10 mouse cellular contexts compared by ENCODE assay signal in genomic region chr11:116693899-116694249, GRCm38 (mm10). TPM values are rescaled to one million over a fixed set of nuclear protein-coding genes. Genes with fewer than 3 reads are reported as not detected.
DNase-seq lines count a peak whose midpoint lies in the region; ATAC-seq and TF ChIP-seq lines count a peak whose summit lies in the region.
"Had no signal": no experiment of that assay in that cellular context is flagged by ENCODE, and none has a peak within 500 bp of the region (broad histone marks: within the 10 kb centered on the region; RNA-seq: fewer than 3 reads in every experiment).

No protein-coding gene starts in this region.

- no peak for ATAC-seq in forebrain, embryonic 11.5 days (replicated peaks; ENCODE audit: low FRiP score)
- no peak for ATAC-seq in kidney, postnatal 0 days (replicated peaks; ENCODE audit: low FRiP score, low read depth)
- ATAC-seq in neural tube, embryonic 14.5 days (ENCODE audit: low read depth), result no peak

- H3K4me2 ChIP-seq in forebrain, embryonic 11.5 days (ENCODE audit: low read depth, low read length, severe bottlenecking), result peak overlapping the region; percentile 51
- H3K4me2 ChIP-seq in kidney, postnatal 0 days (ENCODE audit: low read length), result peak overlapping the region; percentile 76
- peak overlapping the region; percentile 60 for H3K4me2 ChIP-seq in neural tube, embryonic 14.5 days (ENCODE audit: low read depth, low read length)

- H3K9me3 ChIP-seq in forebrain, embryonic 11.5 days (ENCODE audit: control insufficient read depth, low read length), result no peaks in the 10 kb centered on the region
- H3K9me3 ChIP-seq in kidney, postnatal 0 days (replicated peaks; ENCODE audit: low read length), result no peaks in the 10 kb centered on the region
- H3K9me3 ChIP-seq in neural tube, embryonic 14.5 days (ENCODE audit: control insufficient read depth, low read length), result no peaks in the 10 kb centered on the region

- TF ChIP-seq CTCF in left cerebral cortex, adult 2 months (IDR thresholded peaks at IDR 0.05), result no peak
- no peak for TF ChIP-seq CTCF in kidney, postnatal 0 days (IDR thresholded peaks at IDR 0.05; ENCODE audit: low read depth)

- intact Hi-C loops in left cerebral cortex, adult 2 months (cut with DNase I), result no loop called here
- intact Hi-C loops in left cerebral cortex, postnatal 36 days (cut with DNase I), result no loop called here

- peaks cover 25% of the 10 kb centered on the region for H3K27me3 ChIP-seq in forebrain, embryonic 11.5 days (ENCODE audit: control insufficient read depth, insufficient read depth, low read length)
- H3K27me3 ChIP-seq in kidney, postnatal 0 days (ENCODE audit: insufficient read depth, low read length), result no peaks in the 10 kb centered on the region
- peaks cover 19% of the 10 kb centered on the region for H3K27me3 ChIP-seq in neural tube, embryonic 14.5 days (ENCODE audit: control insufficient read depth, insufficient read depth, low read length)
- H3K27me3 ChIP-seq: Patski had no signal

- H3K9ac ChIP-seq in forebrain, embryonic 11.5 days (ENCODE audit: low read length), result no peak overlapping the region; the same call in 1 of the 2 replicates
- peak overlapping the region; percentile 69 for H3K9ac ChIP-seq in kidney, postnatal 0 days (ENCODE audit: low read depth, low read length)
- H3K9ac ChIP-seq in neural tube, embryonic 14.5 days (replicated peaks; ENCODE audit: low read depth, low read length), result peak overlapping the region; percentile 44

- no peak overlapping the region; the same call in 1 of the 2 replicates for H3K27ac ChIP-seq in left cerebral cortex, adult 2 months
- no peak overlapping the region for H3K27ac ChIP-seq in forebrain, embryonic 11.5 days (ENCODE audit: low read depth, low read length)
- H3K27ac ChIP-seq in kidney, postnatal 0 days, result peak overlapping the region; percentile 27; the same call in 1 of the 2 replicates
- no peak overlapping the region for H3K27ac ChIP-seq in neural tube, embryonic 14.5 days (ENCODE audit: low read depth, low read length)

- no peaks in the 10 kb centered on the region for H3K36me3 ChIP-seq in forebrain, embryonic 11.5 days (ENCODE audit: control insufficient read depth, insufficient read depth, low read length)
- no peaks in the 10 kb centered on the region for H3K36me3 ChIP-seq in kidney, postnatal 0 days (ENCODE audit: insufficient read depth, low read length)
- H3K36me3 ChIP-seq in neural tube, embryonic 14.5 days (ENCODE audit: control insufficient read depth, insufficient read depth, low read length), result no peaks in the 10 kb centered on the region

- H3K4me1 ChIP-seq in forebrain, embryonic 11.5 days (replicated peaks; ENCODE audit: control insufficient read depth, insufficient read depth, low read length), result peaks cover 6% of the 10 kb centered on the region; the same call in 1 of the 2 replicates
- H3K4me1 ChIP-seq in kidney, postnatal 0 days (replicated peaks; ENCODE audit: insufficient read depth, low read length), result peaks cover 3% of the 10 kb centered on the region; the same call in 1 of the 2 replicates
- peaks cover 14% of the 10 kb centered on the region for H3K4me1 ChIP-seq in neural tube, embryonic 14.5 days (ENCODE audit: control insufficient read depth, insufficient read depth, low read length)

- 30% methylated on average over 4 of the region's 4 CpGs for WGBS in forebrain, embryonic 11.5 days
- 47% methylated on average over 4 of the region's 4 CpGs for WGBS in kidney, postnatal 0 days
- WGBS in neural tube, embryonic 14.5 days, result 47% methylated on average over 4 of the region's 4 CpGs

- peak overlapping the region; percentile 43 for H3K4me3 ChIP-seq in left cerebral cortex, adult 2 months
- H3K4me3 ChIP-seq in forebrain, embryonic 11.5 days (ENCODE audit: low read depth, low read length), result peak overlapping the region; percentile 32; the same call in 1 of the 2 replicates
- H3K4me3 ChIP-seq in kidney, postnatal 0 days (replicated peaks; ENCODE audit: low read depth, low read length), result peak overlapping the region; percentile 49
- H3K4me3 ChIP-seq in neural tube, embryonic 14.5 days (ENCODE audit: low read depth, low read length), result peak overlapping the region; percentile 32

- DNase-seq in left cerebral cortex, adult 2 months (ENCODE audit: extremely low spot score in 1 of 2, low spot score in 2 of 2), result no peak
- DNase-seq in left cerebral cortex, adult 8-10 months (ENCODE audit: low spot score in 2 of 2), result no peak
- DNase-seq in forebrain, embryonic 11.5 days (ENCODE audit: low spot score), result no peak
- DNase-seq in kidney, postnatal 0 days (ENCODE audit: low spot score), result no peak
- no peak for DNase-seq in adrenal gland, postnatal 14 days
- no peak for DNase-seq in left cerebral cortex, postnatal 36 days (ENCODE audit: low spot score in 2 of 2)
- DNase-seq in spleen, adult 18-20 months, result no peak

RNA-seq across cellular contexts. Expression of gene Cygb, which starts 39.8 kb away (rescaled TPM):
- 10 to 100 TPM; 42.8 to 45.3 TPM for total RNA-seq in left cerebral cortex, adult 2 months (2021)
- 10 to 100 TPM; 55.8 to 62.7 (median 58.2) TPM for total RNA-seq in left cerebral cortex, adult 8-10 months (2022)
- polyA plus RNA-seq in forebrain, embryonic 11.5 days (2014; fragmentation: Nextera tagmentation; extraction: Ambion mirVana), result 1.7 TPM in 2 replicates
- 35.2 and 37.5 TPM in 2 replicates for polyA plus RNA-seq in kidney, postnatal 0 days (2015; fragmentation: Nextera tagmentation; extraction: Ambion mirVana)
- polyA plus RNA-seq in neural tube, embryonic 14.5 days (2014; fragmentation: Nextera tagmentation; extraction: Ambion mirVana), result 23.7 and 29.1 TPM in 2 replicates
- total RNA-seq in adrenal gland, postnatal 14 days (2021), result 30.9 and 35.0 TPM in 2 replicates
- 10 to 100 TPM; 44.2 TPM for total RNA-seq in left cerebral cortex, postnatal 36 days (2021)
- total RNA-seq: common myeloid progenitor, adult 5-6 weeks had no signal

RNA-seq across cellular contexts. Expression of gene Prcd, which starts 40.5 kb away (rescaled TPM):
- 1 to 10 TPM; 5.4 to 5.8 TPM for total RNA-seq in left cerebral cortex, adult 2 months (2021)
- total RNA-seq in left cerebral cortex, adult 8-10 months (2022), result 1 to 10 TPM; 5.0 to 7.0 (median 5.5) TPM
- polyA plus RNA-seq in forebrain, embryonic 11.5 days (2014; fragmentation: Nextera tagmentation; extraction: Ambion mirVana), result 0.23 and 0.67 TPM in 2 replicates
- polyA plus RNA-seq in kidney, postnatal 0 days (2015; fragmentation: Nextera tagmentation; extraction: Ambion mirVana), result 1.3 and 1.4 TPM in 2 replicates
- polyA plus RNA-seq in neural tube, embryonic 14.5 days (2014; fragmentation: Nextera tagmentation; extraction: Ambion mirVana), result 2.7 and 3.1 TPM in 2 replicates
- 5.3 and 6.1 TPM in 2 replicates for total RNA-seq in adrenal gland, postnatal 14 days (2021)
- total RNA-seq in left cerebral cortex, postnatal 36 days (2021), result 1 to 10 TPM; 4.3 to 6.2 TPM
- total RNA-seq: common myeloid progenitor, adult 5-6 weeks had no signal
